Mouse (Mus musculus): Measurements from ENCODE around the gene Cntrl.

GRCm38 (mm10) chr2:35203729-35204128, 94.4 kb downstream of the Cntrl start:
- no peak for TF ChIP-seq GATA1 (IDR thresholded peaks at IDR 0.05; ENCODE audit: low read length)
- TF ChIP-seq TAL1 (IDR thresholded peaks at IDR 0.05; ENCODE audit: low read length), result no peak

Measured in erythroblast, embryonic 14.5 days (primary cell).